Mouse (Mus musculus): Measurements from ENCODE around the gene Pex7.

- TF ChIP-seq EP300 (IDR thresholded peaks at IDR 0.05; ENCODE audit: low read depth), result no peak
- TF ChIP-seq CTCF (IDR thresholded peaks at IDR 0.05; ENCODE audit: low read depth), result no peak
Observed at GRCm38 (mm10) chr10:19815371-19815770, 92.1 kb downstream of the Pex7 start.
